Mouse (Mus musculus): ENCODE measurements around the gene Samd8. TPM values are rescaled to one million over a fixed set of nuclear protein-coding genes. Genes with fewer than 3 reads are reported as not detected.

Samd8 gene
- total RNA-seq, 2 experiments from 2014 or later, result 82.2 to 86.3 TPM

DNA sequence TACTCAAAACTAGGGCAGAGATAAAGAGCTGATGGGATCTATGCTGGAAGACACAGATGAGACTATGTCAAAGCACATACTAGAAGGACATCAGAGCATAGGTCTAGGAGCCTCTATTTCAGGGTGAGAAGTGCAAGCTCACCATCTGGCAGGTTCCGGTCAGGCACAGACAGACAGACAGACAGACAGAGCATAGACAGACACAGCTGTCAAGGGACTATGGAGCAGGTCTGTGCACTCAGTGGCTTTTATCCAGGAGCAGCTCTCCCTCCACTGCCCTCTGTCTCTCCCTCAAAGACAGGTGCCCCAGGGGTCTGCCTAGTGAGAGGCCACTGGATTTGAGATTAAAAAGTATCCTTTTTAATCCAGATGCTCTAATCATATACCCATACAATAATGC, 6.2 kb upstream of the Samd8 start:
- DNase-seq (ENCODE audit: low spot score in 2 of 2), result no peak

DNA sequence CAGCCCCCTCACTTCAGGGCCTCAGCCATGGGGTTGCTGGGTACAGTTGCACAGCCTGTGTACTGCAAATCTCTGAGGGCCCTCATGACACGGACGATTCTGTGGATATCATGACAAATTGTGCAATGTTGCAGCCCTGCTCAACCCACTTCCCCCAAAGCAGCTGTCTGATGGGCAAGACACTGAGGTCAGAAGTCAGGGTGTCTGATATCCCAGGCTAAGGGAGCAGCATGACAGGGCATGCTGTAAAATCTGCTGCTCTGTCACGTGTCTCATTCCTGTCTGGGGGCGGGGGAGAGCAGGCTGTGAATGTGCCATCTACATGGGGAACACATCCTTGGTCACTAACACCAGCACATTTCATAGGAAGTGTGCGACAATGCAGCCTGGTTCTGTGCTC, 5.2 kb upstream of the Samd8 start:
- DNase-seq (ENCODE audit: low spot score in 2 of 2), result no peak

DNA sequence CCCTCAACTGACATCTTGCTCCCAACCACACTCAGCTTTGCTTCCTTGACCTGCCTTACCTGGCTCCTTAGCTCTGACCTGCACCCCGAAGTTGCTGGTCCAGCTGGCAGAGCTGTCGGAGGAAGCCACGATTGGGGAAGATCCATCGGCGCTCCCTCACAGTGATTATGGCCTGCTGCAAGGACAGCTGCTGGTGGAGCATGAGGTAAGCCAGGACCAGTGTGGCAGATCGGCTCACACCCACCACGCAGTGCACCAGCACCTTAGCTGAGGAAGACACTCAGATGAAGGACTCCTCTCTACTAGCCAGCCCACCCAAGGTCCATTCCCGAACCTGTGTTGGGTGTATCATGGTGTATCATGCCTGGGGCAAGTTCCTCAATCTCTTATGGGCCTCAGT, 4.1 kb upstream of the Samd8 start:
- DNase-seq (ENCODE audit: low spot score in 2 of 2), result no peak

DNA sequence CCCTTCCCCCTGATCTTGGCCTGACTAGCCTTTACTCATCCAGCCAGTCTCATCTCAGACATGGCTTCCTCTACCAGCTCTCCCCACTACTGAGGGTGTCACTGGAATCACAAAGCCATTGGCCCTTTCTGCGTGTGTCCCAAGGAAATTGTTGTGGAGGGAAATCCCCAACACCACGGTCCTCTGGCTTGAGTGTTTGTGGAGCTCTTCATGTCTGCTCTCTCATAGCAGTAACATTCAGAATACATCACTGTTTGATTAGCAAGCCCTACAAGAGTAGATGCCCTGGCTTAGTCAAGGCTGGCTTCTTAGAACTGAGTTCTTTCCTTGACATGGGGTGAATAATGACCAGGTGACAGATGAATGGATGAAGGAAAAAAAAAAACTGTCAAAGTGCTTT, 3.5 kb upstream of the Samd8 start:
- DNase-seq (ENCODE audit: low spot score in 2 of 2), result no peak

DNA sequence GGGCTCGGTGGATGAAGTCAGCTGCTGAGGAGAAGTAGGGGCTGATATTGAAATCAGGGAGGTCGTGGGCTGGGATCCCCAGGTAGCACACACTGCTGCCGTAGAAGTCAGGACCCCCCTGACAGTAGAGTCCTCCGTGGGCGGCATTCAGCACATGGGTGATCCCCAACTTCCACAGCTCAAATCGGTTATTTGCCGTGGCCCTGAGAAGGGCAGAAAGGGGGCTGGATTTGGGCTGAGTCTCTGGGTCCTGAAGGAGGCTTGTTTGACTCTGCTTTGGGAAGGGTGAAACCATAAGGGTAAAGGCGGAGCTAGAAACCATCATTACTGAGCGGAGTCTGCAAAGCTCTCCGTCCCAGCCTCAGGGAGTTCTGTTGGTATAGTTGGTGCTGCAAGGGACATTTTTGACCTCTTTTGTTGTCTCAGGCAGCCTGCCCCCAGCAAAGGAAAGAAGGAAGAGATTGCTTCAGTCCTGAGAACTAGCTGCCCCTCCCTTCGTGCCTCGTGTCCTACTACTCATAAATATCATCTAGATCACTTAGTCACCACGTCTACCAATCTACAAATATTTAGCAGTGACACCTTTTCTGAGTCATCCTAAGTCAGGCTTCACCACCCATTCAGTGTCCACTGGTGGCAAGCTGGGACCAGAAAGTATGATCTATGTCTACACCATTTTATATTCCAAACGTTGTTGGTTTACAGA, 2.7 kb upstream of the Samd8 start:
- no peak for DNase-seq (ENCODE audit: low spot score in 2 of 2)

DNA sequence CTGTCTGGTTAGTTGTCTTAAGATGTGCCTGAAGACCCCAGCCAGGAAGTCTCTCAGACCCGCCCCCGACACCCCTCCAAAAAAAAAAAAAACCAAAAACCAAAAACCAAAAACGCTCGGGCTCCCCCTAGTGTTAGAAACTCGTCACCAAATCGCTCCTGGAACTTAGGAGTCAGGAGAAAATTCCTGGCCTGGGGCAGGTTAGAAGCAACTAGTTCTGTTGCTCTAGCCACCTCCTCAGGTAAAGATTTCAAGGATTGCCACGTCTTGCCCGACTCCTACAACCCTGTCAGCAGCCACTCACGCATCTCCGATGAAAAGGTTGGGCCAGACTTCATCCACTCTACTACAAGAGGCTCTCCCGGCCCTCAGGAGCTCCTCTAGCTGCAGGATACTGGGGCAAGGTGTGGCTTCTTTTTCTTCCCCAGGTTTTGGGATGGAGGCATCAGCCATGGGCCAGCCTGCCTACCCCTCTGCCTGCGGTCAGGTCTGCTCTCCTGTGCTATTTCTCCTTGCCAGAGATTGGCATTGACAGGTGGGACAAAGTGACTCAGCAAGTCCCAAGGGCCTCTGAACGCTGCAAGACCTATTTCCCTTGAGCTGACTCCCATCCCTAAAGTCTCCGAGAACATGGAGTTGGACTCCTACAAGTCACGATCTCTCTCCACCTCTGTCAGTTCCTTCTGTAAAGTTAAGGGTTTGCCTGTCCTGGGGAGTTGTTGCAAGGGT, 2.0 kb upstream of the Samd8 start:
- peak in 1 of 2 experiments; percentile 62 for DNase-seq (ENCODE audit: low spot score in 2 of 2)

DNA sequence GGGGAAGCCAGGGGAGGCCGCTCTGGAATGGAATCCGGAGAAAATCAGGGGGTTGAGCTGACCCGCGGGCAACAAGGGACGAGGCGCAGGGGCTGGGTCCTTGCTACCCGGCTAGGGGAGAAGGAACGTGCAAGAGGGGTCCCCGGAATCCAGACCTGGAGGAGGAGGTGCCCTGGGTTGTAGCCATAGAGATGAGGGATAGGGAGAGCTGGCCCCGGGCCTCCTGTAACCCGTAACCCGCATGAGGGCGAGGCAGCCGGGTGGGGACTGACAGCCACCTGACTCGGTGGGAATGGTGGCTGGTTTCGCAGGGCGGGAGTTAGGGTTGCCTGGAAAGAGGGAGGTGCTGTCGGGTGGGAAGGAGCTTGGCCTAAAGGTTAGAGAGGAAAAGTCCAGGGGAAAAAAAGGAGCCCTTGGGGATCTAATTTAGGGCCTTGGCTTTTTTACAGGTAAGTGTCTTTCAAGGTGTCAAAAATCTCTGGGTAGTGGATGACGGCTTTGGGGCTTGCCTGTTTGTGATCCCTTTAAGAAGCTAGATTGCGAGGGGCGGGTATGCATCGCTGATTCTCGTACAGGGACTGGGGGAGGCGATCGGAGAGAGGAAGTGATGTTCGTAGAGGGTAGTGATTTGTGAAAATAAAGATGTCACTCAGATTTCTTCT, 681 bp downstream of the Samd8 start, which contains the start of gene Dusp13:
Dusp13 (minus strand) TSS at position 301 of the 662 bp plus-strand sequence.
- DNase-seq (ENCODE audit: low spot score in 2 of 2), result peak; percentile 63 to 80

DNA sequence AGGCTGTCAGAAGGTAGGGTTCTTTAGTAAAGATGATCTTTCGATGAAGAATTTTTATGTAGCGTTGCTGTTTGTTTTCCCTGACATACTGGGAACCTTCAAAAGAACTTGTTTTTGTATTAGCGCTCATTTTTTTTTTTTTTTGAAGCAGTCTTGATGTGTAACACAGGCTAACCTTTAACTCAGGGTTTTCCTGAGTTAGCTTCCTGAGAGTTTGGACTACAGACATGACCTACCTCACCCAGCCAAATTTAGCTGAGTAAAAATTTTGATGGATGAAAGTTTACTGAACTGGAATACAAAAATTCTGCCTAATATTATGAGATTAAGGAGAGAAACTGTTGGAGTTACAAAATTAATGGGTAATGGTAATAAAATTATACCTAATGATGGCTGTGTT, 2.1 kb downstream of the Samd8 start:
- DNase-seq (ENCODE audit: low spot score in 2 of 2), result no peak

DNA sequence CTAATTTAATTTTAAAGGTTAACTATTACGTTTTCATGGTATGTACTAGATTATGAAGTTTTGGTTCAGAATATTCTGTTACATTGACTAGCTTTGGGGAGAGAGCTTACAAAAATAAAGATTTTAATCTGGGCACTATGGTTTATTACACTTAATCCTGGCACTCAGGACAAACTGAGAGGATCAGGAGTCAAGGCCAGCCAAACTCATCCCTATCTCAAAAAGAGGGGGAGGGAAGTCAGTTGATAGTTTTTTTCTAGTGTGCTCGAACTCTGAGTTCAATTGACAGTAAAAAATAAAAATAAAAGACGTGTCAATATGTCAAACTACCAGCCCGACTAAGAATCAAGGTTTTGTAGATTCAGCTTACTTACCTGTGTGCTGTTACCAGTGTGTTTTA, 3.0 kb downstream of the Samd8 start:
- DNase-seq (ENCODE audit: low spot score in 2 of 2), result no peak

DNA sequence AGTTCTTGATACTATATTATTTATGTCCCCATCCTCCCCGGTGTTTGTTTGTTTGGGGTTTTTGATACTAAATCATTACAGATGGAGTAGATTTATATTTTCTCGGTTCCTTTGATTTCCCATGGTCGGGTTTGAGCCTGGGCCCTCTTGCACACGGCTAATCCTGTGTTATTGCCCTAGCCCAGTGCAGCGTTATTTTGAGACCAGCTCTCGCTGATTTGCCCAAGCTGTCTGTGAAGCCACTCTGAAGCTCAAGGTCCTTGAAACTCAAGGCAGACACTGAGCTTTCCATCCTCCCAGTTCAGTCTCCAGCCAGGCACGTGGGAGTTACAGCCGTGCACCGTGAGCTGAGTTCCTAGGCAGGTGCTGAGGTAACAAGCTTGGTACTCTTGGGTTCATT, 11.2 kb downstream of the Samd8 start:
- no peak for DNase-seq (ENCODE audit: low spot score in 2 of 2)

DNA sequence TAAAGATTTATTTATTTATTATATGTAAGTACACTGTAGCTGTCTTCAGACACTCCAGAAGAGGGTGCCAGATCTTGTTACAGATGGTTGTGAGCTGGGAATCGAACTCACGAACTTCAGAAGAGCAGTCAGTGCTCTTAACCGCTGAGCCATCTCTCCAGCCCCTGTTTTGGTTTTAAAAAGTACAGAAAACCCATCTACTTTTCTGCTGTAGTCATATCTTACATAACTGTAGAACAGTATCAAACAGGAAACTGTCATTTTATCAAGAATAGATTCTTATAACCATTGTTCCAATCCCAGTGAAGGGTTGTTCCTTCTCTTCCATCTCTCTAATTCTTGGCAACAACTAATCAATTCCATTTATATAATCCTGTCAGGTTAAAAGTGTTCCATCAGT, 13.4 kb downstream of the Samd8 start:
- DNase-seq (ENCODE audit: low spot score in 2 of 2), result no peak

DNA sequence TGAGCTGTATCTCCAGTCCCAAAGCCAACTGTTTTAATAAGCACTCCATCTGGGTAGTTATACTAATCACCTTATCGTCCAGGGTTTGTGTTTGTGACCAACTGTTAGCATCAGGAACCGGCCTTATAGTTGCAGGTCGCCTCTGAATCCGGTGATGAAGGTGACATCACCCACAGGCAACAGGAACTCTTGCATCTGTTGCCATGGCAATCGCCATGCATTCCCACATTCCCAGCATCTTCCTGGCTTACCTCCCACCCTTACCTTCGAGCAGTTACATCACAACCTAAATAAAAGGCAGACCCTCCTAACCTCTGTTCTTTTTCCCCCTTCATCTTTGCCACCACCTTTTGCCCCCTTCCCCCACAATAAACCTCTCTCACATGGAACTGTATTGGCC, 14.3 kb downstream of the Samd8 start:
- no peak for DNase-seq (ENCODE audit: low spot score in 2 of 2)

DNA sequence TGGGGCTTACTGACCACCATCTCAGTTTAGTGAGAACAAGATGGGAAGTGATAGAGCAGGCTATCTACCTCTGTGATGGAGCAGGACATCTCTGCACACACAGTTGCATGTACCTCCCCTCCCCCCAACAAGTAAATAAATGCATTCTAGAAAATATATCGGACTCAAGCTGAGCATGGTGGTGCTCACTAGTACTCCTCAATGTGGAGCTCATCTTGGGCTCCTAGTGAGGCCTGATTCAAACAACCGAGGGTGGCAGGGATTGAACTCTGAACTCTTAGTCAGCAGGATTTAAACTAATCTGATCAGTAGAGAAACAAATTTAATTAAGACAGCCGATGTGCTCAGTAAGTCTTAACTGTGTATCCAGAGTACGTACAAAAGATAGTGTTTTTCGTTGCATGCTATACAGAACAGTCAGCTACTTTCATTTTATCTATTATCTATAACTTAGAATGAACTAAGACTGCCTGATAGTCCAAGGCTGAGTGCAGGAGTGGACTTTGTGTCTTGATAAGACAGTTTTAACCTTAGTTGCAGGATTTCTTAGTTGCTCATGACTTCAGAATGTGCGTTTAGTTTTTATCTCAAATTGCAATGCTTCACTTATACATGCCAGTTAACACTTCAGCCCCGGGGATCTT, 15.5 kb downstream of the Samd8 start:
- no peak for DNase-seq (ENCODE audit: low spot score in 2 of 2)

DNA sequence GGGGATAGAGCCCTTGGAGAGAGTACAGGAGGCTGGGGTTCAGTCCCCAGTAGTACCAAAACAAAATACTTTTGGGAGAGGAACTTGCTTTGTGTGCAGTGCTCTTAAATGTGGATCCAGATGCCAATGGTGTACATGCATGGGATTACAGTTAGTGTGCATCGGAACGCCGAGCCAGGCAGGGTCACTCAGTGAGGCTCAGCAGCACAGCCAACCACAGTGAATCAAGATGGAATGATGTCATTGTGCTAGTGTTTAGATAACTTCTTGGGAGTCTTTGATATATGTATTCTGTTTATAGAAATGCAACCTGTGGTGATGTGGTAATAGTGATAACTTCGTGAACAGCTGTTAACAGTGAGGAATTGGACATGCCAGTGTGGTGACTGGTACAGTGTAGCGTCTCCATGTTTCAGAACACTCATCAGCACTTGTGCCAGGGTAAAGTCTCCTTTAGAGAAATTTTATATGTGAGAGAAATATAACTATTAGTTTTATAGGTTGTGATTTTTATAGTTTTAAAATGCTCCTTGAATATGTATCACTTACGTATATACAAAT, 16.1 kb downstream of the Samd8 start:
- no peak for DNase-seq (ENCODE audit: low spot score in 2 of 2)

DNA sequence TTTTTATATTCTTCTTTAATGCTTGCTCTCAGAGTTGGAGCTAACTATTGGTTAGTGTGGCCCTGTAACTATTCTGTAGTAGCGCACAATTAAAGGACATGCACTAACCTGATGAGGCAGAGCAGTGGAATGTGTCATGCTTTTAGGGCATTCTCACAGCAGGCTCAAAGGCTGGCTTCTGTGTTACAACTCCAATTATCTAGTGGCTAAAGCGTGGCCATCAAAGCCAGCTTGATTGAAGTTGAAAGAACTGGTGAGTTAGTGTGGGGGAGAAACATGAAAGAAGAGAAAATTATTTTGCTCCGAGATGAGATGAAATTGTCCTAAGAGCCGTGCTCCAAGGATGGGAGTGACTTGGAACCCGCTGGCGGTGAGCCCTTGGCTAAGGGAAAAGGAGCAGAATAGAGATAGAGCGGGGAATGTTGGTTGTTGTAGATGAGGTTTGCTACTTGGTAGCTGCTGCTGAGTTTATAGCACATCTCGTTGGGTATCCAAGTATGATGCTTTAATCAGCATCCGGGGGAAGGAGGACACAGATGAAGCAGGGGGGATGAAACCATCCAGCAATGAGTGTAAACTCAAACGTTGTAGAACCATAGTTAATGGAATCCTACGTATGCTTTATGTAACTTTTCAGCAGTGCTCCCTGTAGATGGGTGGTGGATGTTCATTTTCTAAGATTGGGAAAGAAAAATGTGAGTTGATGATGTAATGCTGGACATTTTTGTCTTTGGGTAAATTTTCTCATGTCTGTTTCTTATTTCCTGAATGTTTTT, 22.4 kb downstream of the Samd8 start:
- DNase-seq (ENCODE audit: low spot score in 2 of 2), result no peak

DNA sequence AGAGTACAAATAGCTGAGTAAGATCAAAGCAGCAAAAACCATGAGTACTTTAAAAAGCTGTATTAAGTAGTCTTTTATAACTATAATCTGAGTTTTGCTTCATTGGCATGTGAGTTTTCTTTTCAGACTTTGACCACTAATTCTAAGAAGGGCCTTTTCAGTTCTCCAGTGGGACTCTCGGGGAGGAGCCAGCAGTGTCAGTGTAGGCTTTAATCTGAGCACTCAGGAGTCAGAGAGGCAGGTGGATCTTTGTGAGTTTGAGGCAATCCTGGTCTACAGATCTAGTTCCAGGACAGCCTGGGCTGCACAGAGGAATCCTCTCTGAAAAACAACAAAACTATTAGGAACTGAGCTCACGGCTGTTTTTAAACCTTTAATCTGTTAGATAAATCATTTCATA, 23.6 kb downstream of the Samd8 start:
- DNase-seq (ENCODE audit: low spot score in 2 of 2), result no peak

DNA sequence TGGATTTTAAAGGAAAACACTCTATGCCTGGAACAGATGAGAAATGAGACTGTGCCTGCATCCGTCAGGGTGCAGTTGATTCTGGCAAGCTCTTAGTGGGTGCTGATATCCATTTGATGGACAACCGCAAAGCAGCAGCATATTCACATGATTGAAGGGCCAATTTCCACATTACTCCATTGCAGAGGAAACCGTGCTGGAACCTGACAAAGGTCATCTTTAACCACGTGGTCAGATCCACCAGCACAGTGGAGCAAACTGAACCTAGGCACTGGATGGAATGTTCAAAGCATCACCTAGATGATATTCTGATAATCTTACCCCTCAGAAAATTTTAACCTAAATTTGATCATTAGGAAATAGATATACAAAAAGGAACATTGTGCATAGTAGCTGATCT, 25.9 kb downstream of the Samd8 start:
- no peak for DNase-seq (ENCODE audit: low spot score in 2 of 2)

DNA sequence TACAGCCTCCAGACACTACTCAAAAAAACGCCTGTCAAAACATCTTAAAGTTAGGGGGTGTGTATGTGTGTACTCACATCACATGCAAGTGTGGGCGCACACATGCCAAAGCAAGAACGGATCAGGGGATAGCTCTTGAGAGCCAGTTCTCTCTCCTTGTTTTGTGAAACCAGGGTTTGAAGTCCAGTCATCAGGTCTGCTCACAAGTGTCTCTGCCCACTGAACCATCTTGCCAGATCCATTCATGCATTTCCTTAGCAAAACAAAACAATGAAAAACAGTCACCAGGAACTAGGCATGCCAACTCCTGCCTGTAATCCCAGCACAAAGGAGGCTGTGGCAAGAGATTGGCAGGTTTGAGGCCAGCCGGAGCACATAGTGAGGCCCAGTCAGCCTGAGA, 36.2 kb downstream of the Samd8 start:
- DNase-seq (ENCODE audit: low spot score in 2 of 2), result no peak

DNA sequence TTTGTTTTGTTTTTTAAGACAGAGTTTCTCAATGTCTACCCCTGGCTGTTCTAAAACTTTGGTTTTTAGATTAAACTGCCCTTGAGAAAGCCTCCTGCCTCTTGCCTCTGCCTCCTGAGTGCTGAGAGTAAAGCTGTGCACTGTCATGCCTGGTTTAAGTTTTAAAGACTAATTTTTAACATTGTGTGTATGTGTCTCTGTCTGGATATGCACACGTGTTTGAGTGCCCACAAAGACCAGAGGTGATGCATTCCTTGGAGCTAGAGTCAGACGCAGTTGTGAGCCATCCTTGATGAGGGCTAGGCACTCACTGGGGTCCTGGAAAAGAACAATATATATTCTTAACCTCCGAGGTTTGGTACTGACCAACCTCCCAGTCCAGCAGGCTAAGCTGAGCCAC, 37.0 kb downstream of the Samd8 start:
- DNase-seq (ENCODE audit: low spot score in 2 of 2), result no peak

DNA sequence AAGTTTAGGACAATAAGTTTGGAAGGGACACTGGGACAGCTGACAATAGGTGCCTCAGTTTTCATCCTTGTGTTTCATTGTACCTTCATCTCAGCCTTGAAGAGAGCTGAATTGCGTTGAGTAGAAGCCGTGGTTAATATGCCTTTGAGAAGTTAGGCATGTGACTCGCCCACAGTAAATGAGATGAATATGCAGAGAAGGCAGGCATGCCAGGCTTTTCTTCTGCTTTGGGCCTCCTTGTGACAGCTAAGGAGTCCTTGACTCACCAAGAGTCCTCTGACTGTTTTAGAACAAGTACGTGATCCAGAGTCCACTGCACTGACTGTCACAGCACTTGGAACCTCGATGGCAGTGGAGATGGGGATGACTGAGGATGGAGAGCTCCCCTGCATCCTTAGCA, 37.8 kb downstream of the Samd8 start:
- peak in 1 of 2 experiments; percentile 28 for DNase-seq (ENCODE audit: low spot score in 2 of 2)

Data from layer of hippocampus, adult 18-20 months (tissue).